ENCODE assay signal across 9 mouse cellular contexts in genomic region chr19:10417436-10417835, GRCm38 (mm10). TPM values are rescaled to one million over a fixed set of nuclear protein-coding genes. Genes with fewer than 3 reads are reported as not detected.
DNase-seq lines count a peak whose midpoint lies in the region; ATAC-seq lines count a peak whose summit lies in the region.
"Had no signal": no experiment of that assay in that cellular context is flagged by ENCODE, and none has a peak within 500 bp of the region (broad histone marks: within the 10 kb centered on the region; RNA-seq: fewer than 3 reads in every experiment).

No protein-coding gene starts in this region.

- no peaks in the 10 kb centered on the region for H3K9me3 ChIP-seq in kidney, embryonic 15.5 days (replicated peaks)
- H3K9me3 ChIP-seq in hindbrain, embryonic 13.5 days = no peaks in the 10 kb centered on the region

- H3K4me1 ChIP-seq in kidney, embryonic 15.5 days = peaks cover 51% of the 10 kb centered on the region
- H3K4me1 ChIP-seq in hindbrain, embryonic 13.5 days (replicated peaks) = peaks cover 41% of the 10 kb centered on the region

- DNase-seq in kidney, adult 18-20 months = peak; percentile 49
- DNase-seq in adrenal gland, adult 2 months = peak; percentile 66
- DNase-seq in heart, adult 18-20 months = peak; percentile 80 to 86
- DNase-seq in kidney, postnatal 10 days = peak; percentile 53
- no peak for DNase-seq in spleen, adult 12 weeks (ENCODE audit: low spot score)
- DNase-seq in layer of hippocampus, adult 8-10 months (ENCODE audit: low spot score in 2 of 2) = no peak
- DNase-seq: liver, postnatal 0 days had no signal

- H3K27me3 ChIP-seq in kidney, embryonic 15.5 days = peaks cover 24% of the 10 kb centered on the region; the same call in 1 of the 2 replicates
- H3K27me3 ChIP-seq in hindbrain, embryonic 13.5 days = peaks cover 24% of the 10 kb centered on the region

- WGBS in kidney, embryonic 15.5 days = 67% methylated on average over 12 of the region's 12 CpGs
- WGBS in hindbrain, embryonic 13.5 days = 75% methylated on average over 12 of the region's 12 CpGs

- no peak overlapping the region for H3K27ac ChIP-seq in kidney, embryonic 15.5 days
- H3K27ac ChIP-seq in hindbrain, embryonic 13.5 days = no peak overlapping the region

- no peak overlapping the region for H3K4me2 ChIP-seq in kidney, embryonic 15.5 days
- no peak overlapping the region for H3K4me2 ChIP-seq in hindbrain, embryonic 13.5 days

- no peaks in the 10 kb centered on the region for H3K36me3 ChIP-seq in kidney, embryonic 15.5 days
- H3K36me3 ChIP-seq in hindbrain, embryonic 13.5 days = peaks cover 6% of the 10 kb centered on the region

- no peak for ATAC-seq in kidney, embryonic 15.5 days (replicated peaks; ENCODE audit: low FRiP score)
- no peak for ATAC-seq in hindbrain, embryonic 13.5 days (ENCODE audit: low FRiP score)
- ATAC-seq: liver, postnatal 0 days had no signal

- H3K4me3 ChIP-seq in kidney, embryonic 15.5 days (replicated peaks) = no peak overlapping the region
- no peak overlapping the region for H3K4me3 ChIP-seq in hindbrain, embryonic 13.5 days

- no peak overlapping the region for H3K9ac ChIP-seq in kidney, embryonic 15.5 days
- H3K9ac ChIP-seq in hindbrain, embryonic 13.5 days = no peak overlapping the region
- H3K9ac ChIP-seq: liver, postnatal 0 days had no signal

RNA-seq across cellular contexts. Expression of gene Syt7, which starts 28.5 kb away (rescaled TPM):
- polyA plus RNA-seq in kidney, embryonic 15.5 days (2015; fragmentation: Nextera tagmentation; extraction: Ambion mirVana) = 1.5 and 2.3 TPM in 2 replicates
- 10 to 100 TPM; 27.2 to 38.3 TPM for total RNA-seq in adrenal gland, adult 2 months (2021)
- polyA plus RNA-seq in adrenal gland, adult 2 months (2012; rRNA removed) = 12.2 and 13.5 TPM in 2 replicates
- 10 to 100 TPM; 35.5 to 37.1 TPM for total RNA-seq in heart, adult 18-20 months (2021)
- polyA plus RNA-seq in hindbrain, embryonic 13.5 days (2015; fragmentation: Nextera tagmentation; extraction: Ambion mirVana) = 7.9 and 8.4 TPM in 2 replicates
- total RNA-seq in layer of hippocampus, adult 8-10 months (2022) = 100 to 1,000 TPM; 241 to 317 (median 281) TPM

RNA-seq across cellular contexts. Expression of gene Lrrc10b, which starts 39.8 kb away (rescaled TPM):
- 0.69 and 0.73 TPM in 2 replicates for polyA plus RNA-seq in kidney, embryonic 15.5 days (2015; fragmentation: Nextera tagmentation; extraction: Ambion mirVana)
- 1 to 10 TPM; 3.3 to 5.0 TPM for total RNA-seq in adrenal gland, adult 2 months (2021)
- polyA plus RNA-seq in adrenal gland, adult 2 months (2012; rRNA removed) = 2.8 and 6.1 TPM in 2 replicates
- total RNA-seq in heart, adult 18-20 months (2021) = 1 to 10 TPM; 1.7 to 5.7 TPM
- 0.53 and 1.1 TPM in 2 replicates for polyA plus RNA-seq in hindbrain, embryonic 13.5 days (2015; fragmentation: Nextera tagmentation; extraction: Ambion mirVana)
- total RNA-seq in layer of hippocampus, adult 8-10 months (2022) = 10 to 100 TPM; 47.8 to 70.9 (median 54.8) TPM
- polyA plus RNA-seq: liver, postnatal 0 days had no signal

Comparison
In these comparisons a context has a peak if more than half of its experiments do, and no peak if none do; other contexts are left out.
1. DNase-seq: peak in kidney, adult 18-20 months (single experiment), adrenal gland, adult 2 months (single experiment), heart, adult 18-20 months (2 of 2) and kidney, postnatal 10 days (single experiment); none in spleen, adult 12 weeks (single experiment) and layer of hippocampus, adult 8-10 months (0 of 2).
2. RNA of gene Syt7, which starts 28.5 kb away (total RNA-seq): 241 to 317 TPM in layer of hippocampus, adult 8-10 months; 27.2 to 38.3 TPM in adrenal gland, adult 2 months and 35.5 to 37.1 TPM in heart, adult 18-20 months; every median in the first group is over 4 times any median in the second.
3. RNA of gene Lrrc10b, which starts 39.8 kb away (total RNA-seq): 47.8 to 70.9 TPM in layer of hippocampus, adult 8-10 months; 1.7 to 5.7 TPM in heart, adult 18-20 months and 3.3 to 5.0 TPM in adrenal gland, adult 2 months; every median in the first group is over 4 times any median in the second.